Mouse (Mus musculus) ES-Bruce4 (cell line): Measurements from ENCODE around the gene Tmub2.

ENCODE experiments used
- CTCF ChIP-seq: IDR thresholded peaks from one replicate; pipeline ENCODE4 v1.8.1; 2011; ENCODE audit warnings: low read depth, low read length
- EP300 ChIP-seq: IDR thresholded peaks from 2 replicates; pipeline ENCODE4 v1.6.1; 2011; ENCODE audit warnings: low read depth, low read length; ENCODE audit not compliant: insufficient read depth
- POLR2A ChIP-seq: IDR thresholded peaks from one replicate; pipeline ENCODE4 v1.8.1; 2011; ENCODE audit warnings: low read length; ENCODE audit not compliant: insufficient read depth

- TF ChIP-seq POLR2A (no peak), CTCF (no peak), EP300 (no peak)
These were observed 23.4 kb downstream of the Tmub2 start for GRCm38 (mm10) chr11:102308104-102308503.
